Mouse (Mus musculus) forebrain, embryonic 15.5 days (tissue): Measurements from ENCODE around the gene Ubald2. TPM values are rescaled to one million over a fixed set of nuclear protein-coding genes. Genes with fewer than 3 reads are reported as not detected.
"Not testable (repeated sequence)": the region's sequence is repeated elsewhere in the genome, so short reads cannot be mapped to it uniquely, and the experiment has no call there.

ENCODE experiments used
- ATAC-seq: fragments of 200-750 bp; cut with Nextera tagmentation; replicated peaks from 2 replicates; pipeline ENCODE4 v1.8.0; 2017; ENCODE audit warnings: mild to moderate bottlenecking, moderate TSS enrichment, moderate library complexity
- H3K27ac ChIP-seq: fragments of 300-500 bp; sonication (generic); replicated peaks from 2 replicates; pipeline ENCODE4 v1.5.1; 2015; ENCODE audit warnings: mild to moderate bottlenecking, inconsistent platforms
- H3K27me3 ChIP-seq: fragments of 300-500 bp; sonication (generic); 2 replicates; pipeline ENCODE4 v1.6.1; 2015; ENCODE audit warnings: inconsistent platforms
- H3K36me3 ChIP-seq: fragments of 300-500 bp; sonication (generic); 2 replicates; pipeline ENCODE4 v1.6.1; 2015; ENCODE audit warnings: mild to moderate bottlenecking, inconsistent platforms
- H3K4me1 ChIP-seq: fragments of 300-500 bp; sonication (generic); 2 replicates; pipeline ENCODE4 v1.6.1; 2015; ENCODE audit warnings: inconsistent platforms
- H3K4me2 ChIP-seq: fragments of 300-500 bp; sonication (generic); replicated peaks from 2 replicates; pipeline ENCODE4 v1.6.1; 2015; ENCODE audit warnings: mild to moderate bottlenecking, inconsistent platforms
- H3K4me3 ChIP-seq: fragments of 300-500 bp; sonication (generic); 2 replicates; pipeline ENCODE4 v1.5.1; 2015; ENCODE audit warnings: mild to moderate bottlenecking, inconsistent platforms
- H3K9ac ChIP-seq: fragments of 300-500 bp; sonication (generic); replicated peaks from 2 replicates; pipeline ENCODE4 v1.6.1; 2015; ENCODE audit warnings: mild to moderate bottlenecking, inconsistent platforms
- H3K9me3 ChIP-seq: fragments of 300-500 bp; sonication (generic); 2 replicates; pipeline ENCODE4 v1.6.1; 2016; ENCODE audit warnings: inconsistent platforms
- WGBS: fragments of 180-500 bp; shearing (Covaris S2); methylation state at CpG from one replicate; pipeline ENCODE4 v1.1.7; 2015; ENCODE audit warnings: mixed read lengths; 5-methylcytosine and 5-hydroxymethylcytosine counted together
- polyA plus RNA-seq: library from polyadenylated mRNA; unstranded; fragments of >200 nt; fragmentation: Nextera tagmentation; extraction: Ambion mirVana; gene quantifications from 2 replicates; pipeline ENCODE4 v1.2.1, GENCODE M21; 2015

Gene Ubald2
- polyA plus RNA-seq, 1 experiment from 2014 or later = 58.8 TPM

DNA sequence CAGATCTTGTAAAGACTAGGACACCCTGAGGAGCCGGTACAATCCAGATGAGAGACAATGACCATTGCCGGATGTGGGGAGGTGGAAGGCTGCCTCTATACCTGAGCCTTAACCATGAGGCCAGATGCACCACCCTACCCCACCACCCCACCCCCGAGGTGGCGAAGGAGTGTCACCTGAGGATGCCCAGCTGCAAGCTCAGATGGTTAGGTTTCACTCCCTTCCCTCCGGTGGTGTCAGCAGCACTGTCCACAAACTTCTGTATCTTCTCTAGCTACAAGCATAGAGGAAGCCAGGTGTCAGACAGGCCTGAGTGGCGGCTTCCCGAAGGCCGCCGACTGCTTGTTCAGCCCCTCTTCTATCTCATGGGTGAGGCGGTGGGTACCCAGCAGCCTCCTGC, 20.0 kb downstream of the Ubald2 start:
- H3K27ac ChIP-seq = no peak overlapping the region
- H3K36me3 ChIP-seq = no peaks in the 10 kb centered on the region
- no peaks in the 10 kb centered on the region for H3K4me1 ChIP-seq
- no peak overlapping the region for H3K4me2 ChIP-seq
- no peak overlapping the region for H3K9ac ChIP-seq
- no peaks in the 10 kb centered on the region for H3K9me3 ChIP-seq
- WGBS = 86% methylated on average over 10 of the region's 10 CpGs
- no peak for ATAC-seq
- no peak overlapping the region for H3K4me3 ChIP-seq
- no peaks in the 10 kb centered on the region for H3K27me3 ChIP-seq

DNA sequence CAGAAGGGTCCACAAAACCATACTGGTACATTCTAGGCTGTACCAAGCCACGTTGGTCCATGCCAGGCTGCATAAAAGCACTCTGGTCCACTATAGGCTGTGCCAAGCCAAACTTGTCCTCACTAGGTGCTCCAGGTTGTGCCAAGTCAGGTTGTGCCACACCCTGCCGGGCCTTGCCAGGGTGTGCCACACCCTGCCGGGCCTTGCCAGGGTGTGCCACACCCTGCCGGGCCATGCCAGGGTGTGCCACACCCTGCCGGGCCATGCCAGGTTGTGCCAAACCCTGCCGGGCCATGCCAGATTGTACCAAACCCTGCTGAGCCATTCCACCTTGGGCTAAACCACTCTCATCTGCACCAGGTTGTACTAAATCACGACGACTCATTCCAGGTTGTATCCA, 22.3 kb downstream of the Ubald2 start:
- no peak overlapping the region for H3K4me2 ChIP-seq
- ATAC-seq = no peak
- H3K27me3 ChIP-seq = no peaks in the 10 kb centered on the region
- no peaks in the 10 kb centered on the region for H3K36me3 ChIP-seq
- no peaks in the 10 kb centered on the region for H3K4me1 ChIP-seq
- H3K9me3 ChIP-seq = no peaks in the 10 kb centered on the region
- 85% methylated on average over 8 of the region's 8 CpGs for WGBS
- H3K9ac ChIP-seq = no peak overlapping the region
- no peak overlapping the region for H3K27ac ChIP-seq
- no peak overlapping the region for H3K4me3 ChIP-seq

DNA sequence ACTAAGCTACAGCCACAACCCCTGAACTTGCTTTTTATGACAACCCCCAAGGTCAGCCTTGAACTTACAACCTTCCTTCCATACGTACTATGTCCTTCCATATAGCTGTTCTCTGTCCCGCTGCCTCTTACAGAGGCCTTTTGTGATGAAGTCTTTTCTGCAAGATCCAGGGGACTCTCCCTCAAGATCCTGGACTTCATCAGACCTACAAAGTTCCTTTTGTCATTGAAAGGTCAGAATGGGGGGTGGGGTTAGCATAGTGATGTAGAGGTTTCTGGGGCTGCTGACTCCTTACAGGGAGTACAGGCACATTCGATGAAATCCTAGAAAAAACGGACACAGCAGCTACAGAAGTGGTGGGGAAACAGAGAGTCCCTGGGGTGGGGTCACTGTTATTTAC, 25.9 kb downstream of the Ubald2 start:
- H3K4me2 ChIP-seq = no peak overlapping the region
- no peaks in the 10 kb centered on the region for H3K9me3 ChIP-seq
- no peaks in the 10 kb centered on the region for H3K36me3 ChIP-seq
- ATAC-seq = no peak
- H3K27ac ChIP-seq = no peak overlapping the region
- H3K27me3 ChIP-seq = no peaks in the 10 kb centered on the region
- H3K9ac ChIP-seq = no peak overlapping the region
- 58% methylated on average over 4 of the region's 4 CpGs for WGBS
- no peak overlapping the region for H3K4me3 ChIP-seq
- H3K4me1 ChIP-seq = 0 out of 2 replicates have a peak, but pooled peaks cover 2% of the 10 kb centered on the region

DNA sequence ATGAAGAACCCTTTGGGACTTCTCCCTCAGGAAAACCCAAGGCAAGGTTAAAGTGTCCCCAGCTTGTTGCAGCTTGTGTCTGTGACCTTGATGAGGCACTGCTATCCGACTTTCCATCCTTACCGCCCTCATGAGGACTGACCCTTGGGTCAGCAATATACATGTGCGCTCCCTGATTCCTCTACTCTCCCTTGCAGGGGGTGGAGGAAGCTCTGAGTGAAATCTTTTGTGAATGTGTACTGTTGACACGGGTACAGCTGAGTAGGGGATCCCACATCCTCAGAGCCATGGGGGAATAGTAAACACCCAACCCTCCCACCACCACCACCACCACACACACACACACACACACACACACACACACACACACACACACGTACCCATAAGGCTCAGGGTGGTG, 29.4 kb downstream of the Ubald2 start:
- 0 out of 2 replicates have a peak, but pooled peaks cover 2% of the 10 kb centered on the region for H3K4me1 ChIP-seq
- no peak overlapping the region for H3K9ac ChIP-seq
- H3K9me3 ChIP-seq = no peaks in the 10 kb centered on the region
- no peak overlapping the region for H3K27ac ChIP-seq
- H3K4me3 ChIP-seq = no peak overlapping the region
- WGBS = 61% methylated on average over 5 of the region's 5 CpGs
- no peak for ATAC-seq
- no peak overlapping the region for H3K4me2 ChIP-seq
- H3K27me3 ChIP-seq = no peaks in the 10 kb centered on the region
- no peaks in the 10 kb centered on the region for H3K36me3 ChIP-seq

DNA sequence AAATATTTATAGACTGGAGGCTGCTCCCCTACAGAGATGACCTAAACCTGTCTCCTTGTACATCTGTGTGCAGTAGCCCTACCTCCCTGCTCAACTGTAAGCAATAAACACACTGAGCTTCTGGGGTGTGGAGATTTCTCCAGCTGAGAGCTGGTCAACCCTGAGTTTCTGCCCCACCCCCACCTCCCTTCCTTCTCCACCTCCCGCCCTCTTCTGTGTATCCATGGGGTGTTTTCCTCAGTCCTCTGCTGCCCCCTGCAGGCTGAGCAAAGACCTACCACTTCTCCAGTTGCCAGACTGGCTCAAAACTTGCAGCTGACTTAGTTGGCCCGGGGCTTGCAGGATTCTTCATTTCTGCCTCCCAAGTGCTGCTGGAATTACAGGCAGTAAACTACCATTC, 29.9 kb downstream of the Ubald2 start:
- Histone ChIP-seq H3K9ac (no peak overlapping the region), H3K27ac (no peak overlapping the region), H3K4me1 (0 out of 2 replicates have a peak, but pooled peaks cover 2% of the 10 kb centered on the region), H3K9me3 (no peaks in the 10 kb centered on the region), H3K4me2 (no peak overlapping the region), H3K4me3 (no peak overlapping the region), H3K27me3 (no peaks in the 10 kb centered on the region), H3K36me3 (no peaks in the 10 kb centered on the region)
- 14% methylated on average over 2 of the region's 2 CpGs for WGBS
- no peak; the same call in 1 of the 2 replicates for ATAC-seq

DNA sequence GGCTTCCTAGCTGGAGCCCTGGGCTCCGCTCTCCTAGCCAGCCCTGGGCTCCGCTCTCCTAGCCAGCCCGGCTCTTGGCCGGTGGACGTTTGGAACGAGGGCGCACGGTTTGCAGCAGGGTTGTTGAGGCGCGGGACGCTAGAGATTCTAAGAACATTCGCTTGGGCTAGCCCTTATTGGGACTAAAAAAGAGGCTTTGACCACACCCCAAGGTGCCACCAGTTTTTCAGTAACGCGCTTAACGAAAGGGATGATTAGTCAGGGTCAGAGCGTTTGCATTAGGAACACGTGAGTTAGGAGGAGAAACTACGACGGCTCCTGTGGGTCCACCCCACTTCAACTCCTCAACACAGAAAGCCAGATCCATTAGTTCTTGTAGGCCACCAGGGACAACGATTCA, 32.2 kb downstream of the Ubald2 start, which contains the start of gene Qrich2:
Qrich2 (minus strand) TSS at position 101 of the 400 bp plus-strand sequence.
- no peaks in the 10 kb centered on the region for H3K27me3 ChIP-seq
- H3K9me3 ChIP-seq = no peaks in the 10 kb centered on the region
- WGBS = 68% methylated on average over 20 of the region's 20 CpGs
- no peak for ATAC-seq
- H3K4me1 ChIP-seq = 0 out of 2 replicates have a peak, but pooled peaks cover 2% of the 10 kb centered on the region
- H3K4me2 ChIP-seq = no peak within 1 kb of the TSS
- H3K4me3 ChIP-seq = no peak within 1 kb of the TSS
- H3K27ac ChIP-seq = no peak within 1 kb of the TSS
- peaks cover 14% of the 10 kb centered on the region for H3K36me3 ChIP-seq
- no peak within 1 kb of the TSS for H3K9ac ChIP-seq

DNA sequence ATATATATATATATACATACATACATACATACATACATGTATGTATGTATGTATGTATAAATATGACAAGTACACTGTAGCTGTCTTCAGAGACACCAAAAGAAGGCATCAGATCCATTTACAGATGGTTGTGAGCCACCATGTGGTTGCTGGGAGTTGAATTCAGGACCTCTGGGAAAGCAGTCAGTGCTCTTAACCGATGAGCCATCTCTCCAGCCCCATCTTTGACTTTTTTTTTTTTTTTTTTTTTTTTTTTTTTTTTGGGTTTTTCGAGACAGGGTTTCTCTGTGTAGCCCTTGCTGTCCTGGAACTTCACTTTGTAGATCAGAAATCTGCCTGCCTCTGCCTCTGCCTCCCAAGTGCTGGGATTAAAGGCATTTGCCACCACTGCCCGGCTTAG, 34.4 kb downstream of the Ubald2 start:
- not testable (repeated sequence) for H3K4me1 ChIP-seq, ATAC-seq, H3K27ac ChIP-seq, H3K4me3 ChIP-seq, H3K9me3 ChIP-seq, H3K4me2 ChIP-seq, H3K27me3 ChIP-seq, H3K9ac ChIP-seq
- peaks cover 33% of the 10 kb centered on the region for H3K36me3 ChIP-seq
- 79% methylated on average over 3 of the region's 3 CpGs for WGBS

DNA sequence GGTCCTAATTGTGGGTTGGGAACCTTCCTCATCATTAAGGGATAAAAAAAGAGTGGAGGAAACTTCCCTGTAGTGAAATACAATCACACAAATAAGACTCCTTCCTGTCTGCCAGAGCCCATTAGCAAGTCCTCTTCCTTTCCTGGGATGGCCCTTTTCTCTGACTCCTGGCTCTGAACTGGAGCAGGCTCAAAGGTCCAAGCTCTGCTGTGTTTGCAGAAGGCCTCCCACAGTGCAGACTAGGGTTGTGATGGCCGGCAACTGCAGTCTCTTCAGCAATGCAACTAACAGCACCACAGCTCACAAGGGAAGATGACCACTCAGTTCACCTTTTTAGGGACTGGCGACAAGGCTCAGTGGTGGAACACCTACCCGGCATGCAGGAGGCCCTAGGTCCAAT, 36.4 kb downstream of the Ubald2 start:
- WGBS = 70% methylated on average over 3 of the region's 3 CpGs
- no peak overlapping the region for H3K4me2 ChIP-seq
- no peak for ATAC-seq
- no peaks in the 10 kb centered on the region for H3K4me1 ChIP-seq
- H3K27ac ChIP-seq = no peak overlapping the region
- H3K27me3 ChIP-seq = no peaks in the 10 kb centered on the region
- H3K9ac ChIP-seq = no peak overlapping the region
- H3K9me3 ChIP-seq = no peaks in the 10 kb centered on the region
- peaks cover 47% of the 10 kb centered on the region for H3K36me3 ChIP-seq
- H3K4me3 ChIP-seq = no peak overlapping the region

DNA sequence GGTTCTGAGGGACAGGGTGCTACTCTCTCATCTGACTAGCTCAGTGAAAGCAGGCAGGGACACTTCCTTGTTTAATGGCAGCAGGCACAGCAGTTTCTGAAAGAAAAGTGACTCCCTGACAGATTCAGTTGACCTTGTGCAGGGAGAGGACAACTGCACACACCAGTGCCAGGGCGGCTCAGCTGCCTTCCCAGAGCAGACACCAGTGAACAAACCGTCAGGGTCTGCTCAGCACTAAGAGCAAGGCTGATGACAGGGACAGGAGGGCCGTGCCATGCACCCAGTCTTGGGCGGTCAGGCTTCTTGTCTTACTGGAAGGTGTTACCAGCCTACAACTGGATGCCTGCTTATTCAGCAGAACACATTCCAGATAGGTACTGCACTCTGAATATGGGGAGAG, 37.0 kb downstream of the Ubald2 start:
- Histone ChIP-seq H3K9ac (no peak overlapping the region), H3K4me2 (no peak overlapping the region), H3K9me3 (no peaks in the 10 kb centered on the region), H3K27me3 (no peaks in the 10 kb centered on the region), H3K27ac (no peak overlapping the region), H3K36me3 (peaks cover 53% of the 10 kb centered on the region), H3K4me3 (no peak overlapping the region), H3K4me1 (no peaks in the 10 kb centered on the region)
- no peak for ATAC-seq
- 95% methylated on average over 4 of the region's 4 CpGs for WGBS

DNA sequence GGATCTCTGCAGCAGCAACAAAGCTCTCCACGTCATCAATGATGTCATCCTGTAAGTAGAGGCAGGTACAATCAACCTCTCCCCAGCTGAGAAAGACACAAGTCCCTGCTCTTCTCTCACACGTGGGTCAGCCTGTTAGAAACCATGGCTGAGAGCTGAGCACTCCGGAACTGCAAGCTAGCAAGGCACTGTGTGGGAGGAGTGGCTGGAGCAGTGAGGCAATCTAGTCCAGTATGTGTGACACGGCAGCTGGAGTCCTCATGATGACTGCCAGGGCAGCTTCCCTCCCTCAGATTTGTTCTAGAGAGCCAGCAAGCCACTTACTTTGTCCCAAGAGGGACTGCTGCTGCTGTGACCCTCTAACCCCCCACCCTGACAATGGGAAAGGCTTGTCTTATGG, 38.4 kb downstream of the Ubald2 start:
- Histone ChIP-seq H3K4me1 (no peaks in the 10 kb centered on the region), H3K36me3 (peaks cover 67% of the 10 kb centered on the region), H3K9me3 (no peaks in the 10 kb centered on the region), H3K4me3 (no peak overlapping the region), H3K27me3 (no peaks in the 10 kb centered on the region), H3K27ac (no peak overlapping the region), H3K9ac (no peak overlapping the region), H3K4me2 (no peak overlapping the region)
- WGBS = 84% methylated on average over 4 of the region's 4 CpGs
- ATAC-seq = no peak

DNA sequence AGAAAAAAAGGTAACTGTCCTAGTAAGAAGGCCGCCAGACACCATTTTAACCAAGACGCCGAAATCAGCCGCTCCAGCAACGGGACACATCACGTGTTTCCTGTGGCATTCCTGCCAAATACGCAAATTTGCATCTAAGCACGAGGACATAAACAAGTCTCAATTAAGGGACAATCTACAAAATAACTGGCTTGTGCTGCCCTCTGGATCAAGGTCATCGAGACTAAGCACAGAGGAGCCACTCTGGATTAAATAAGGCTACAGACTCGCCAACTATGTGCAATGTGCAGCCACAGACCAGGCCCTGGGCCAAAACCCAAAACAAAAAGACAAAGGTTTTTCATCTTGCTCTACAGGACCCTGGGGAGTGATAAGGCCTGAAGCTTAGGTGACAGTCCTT, 42.1 kb downstream of the Ubald2 start:
- Histone ChIP-seq H3K4me3 (no peak overlapping the region), H3K9ac (no peak overlapping the region), H3K4me1 (no peaks in the 10 kb centered on the region), H3K27ac (peak overlapping the region; percentile 62; the same call in 1 of the 2 replicates), H3K4me2 (no peak overlapping the region), H3K36me3 (peaks cover 89% of the 10 kb centered on the region), H3K9me3 (no peaks in the 10 kb centered on the region), H3K27me3 (no peaks in the 10 kb centered on the region)
- no peak for ATAC-seq
- WGBS = 75% methylated on average over 10 of the region's 10 CpGs

DNA sequence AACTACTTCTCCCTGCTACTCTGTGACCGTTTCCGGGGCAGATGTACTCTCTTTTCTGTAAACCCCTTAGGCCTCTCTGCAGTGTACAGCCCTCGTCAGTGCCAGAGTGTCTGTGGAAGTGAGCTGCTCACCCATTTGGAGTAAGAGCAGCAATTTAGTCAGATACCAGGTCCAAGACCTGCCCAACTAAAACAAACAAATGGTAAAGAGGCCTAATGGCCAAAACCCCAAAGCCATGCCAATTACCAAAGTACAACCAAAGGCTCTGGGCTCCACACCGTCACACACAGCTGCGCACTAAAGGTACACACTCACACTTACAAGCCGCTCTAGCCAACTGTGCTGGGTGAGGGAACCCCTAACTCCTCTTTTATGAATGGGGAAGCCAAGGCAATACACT, 42.8 kb downstream of the Ubald2 start:
- H3K4me3 ChIP-seq = no peak overlapping the region
- no peak overlapping the region for H3K4me2 ChIP-seq
- ATAC-seq = no peak
- no peaks in the 10 kb centered on the region for H3K4me1 ChIP-seq
- H3K27me3 ChIP-seq = no peaks in the 10 kb centered on the region
- no peaks in the 10 kb centered on the region for H3K9me3 ChIP-seq
- 87% methylated on average over 6 of the region's 6 CpGs for WGBS
- H3K9ac ChIP-seq = no peak overlapping the region
- peak overlapping the region; percentile 62; the same call in 1 of the 2 replicates for H3K27ac ChIP-seq
- H3K36me3 ChIP-seq = peaks cover 89% of the 10 kb centered on the region

DNA sequence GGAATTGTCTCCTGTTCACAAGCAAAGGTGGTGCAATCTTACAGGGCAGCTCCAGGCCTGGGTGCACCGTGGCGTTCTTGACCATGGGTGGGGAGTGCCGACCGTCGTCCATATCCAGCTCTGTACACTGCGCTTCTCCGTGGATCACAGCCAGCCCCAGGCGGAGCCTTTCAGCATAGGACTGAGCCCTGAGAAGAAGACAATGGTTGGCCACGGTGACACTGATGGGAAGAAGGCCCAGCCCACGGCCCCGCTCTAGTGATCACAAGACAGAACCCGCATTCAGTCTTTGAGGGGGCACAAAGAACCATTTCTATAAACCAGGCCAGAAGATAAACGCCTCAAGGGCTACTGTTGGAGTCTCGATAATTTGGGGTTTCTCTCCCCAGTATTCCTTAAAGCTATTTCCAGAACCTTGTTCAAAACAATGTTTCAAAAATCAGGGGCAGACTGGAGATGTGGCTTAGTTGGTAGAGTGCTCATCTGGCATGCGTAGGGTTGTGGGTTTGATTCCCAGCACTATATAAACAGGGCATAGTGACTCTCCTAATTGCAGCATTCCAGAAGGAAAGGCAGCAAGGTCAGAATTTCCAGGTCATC, 43.4 kb downstream of the Ubald2 start:
- no peak for ATAC-seq
- no peaks in the 10 kb centered on the region for H3K27me3 ChIP-seq

More for the DNA sequence above, 43.4 kb downstream of the Ubald2 start:
- no peaks in the 10 kb centered on the region for H3K9me3 ChIP-seq
- H3K9ac ChIP-seq = no peak overlapping the region
- no peaks in the 10 kb centered on the region for H3K4me1 ChIP-seq
- H3K36me3 ChIP-seq = peaks cover 88% of the 10 kb centered on the region
- H3K27ac ChIP-seq = no peak overlapping the region
- H3K4me2 ChIP-seq = no peak overlapping the region
- 84% methylated on average over 15 of the region's 15 CpGs for WGBS
- H3K4me3 ChIP-seq = no peak overlapping the region
